Mouse (Mus musculus) kidney, adult 11 months (tissue): Measurements from ENCODE around the gene Optn.
"Not testable (repeated sequence)": the region's sequence is repeated elsewhere in the genome, so short reads cannot be mapped to it uniquely, and the experiment has no call there.

Experiments used
- DNase-seq: peaks from one replicate; pipeline ENCODE4 v3.0.0; 2022

Optn gene

DNA sequence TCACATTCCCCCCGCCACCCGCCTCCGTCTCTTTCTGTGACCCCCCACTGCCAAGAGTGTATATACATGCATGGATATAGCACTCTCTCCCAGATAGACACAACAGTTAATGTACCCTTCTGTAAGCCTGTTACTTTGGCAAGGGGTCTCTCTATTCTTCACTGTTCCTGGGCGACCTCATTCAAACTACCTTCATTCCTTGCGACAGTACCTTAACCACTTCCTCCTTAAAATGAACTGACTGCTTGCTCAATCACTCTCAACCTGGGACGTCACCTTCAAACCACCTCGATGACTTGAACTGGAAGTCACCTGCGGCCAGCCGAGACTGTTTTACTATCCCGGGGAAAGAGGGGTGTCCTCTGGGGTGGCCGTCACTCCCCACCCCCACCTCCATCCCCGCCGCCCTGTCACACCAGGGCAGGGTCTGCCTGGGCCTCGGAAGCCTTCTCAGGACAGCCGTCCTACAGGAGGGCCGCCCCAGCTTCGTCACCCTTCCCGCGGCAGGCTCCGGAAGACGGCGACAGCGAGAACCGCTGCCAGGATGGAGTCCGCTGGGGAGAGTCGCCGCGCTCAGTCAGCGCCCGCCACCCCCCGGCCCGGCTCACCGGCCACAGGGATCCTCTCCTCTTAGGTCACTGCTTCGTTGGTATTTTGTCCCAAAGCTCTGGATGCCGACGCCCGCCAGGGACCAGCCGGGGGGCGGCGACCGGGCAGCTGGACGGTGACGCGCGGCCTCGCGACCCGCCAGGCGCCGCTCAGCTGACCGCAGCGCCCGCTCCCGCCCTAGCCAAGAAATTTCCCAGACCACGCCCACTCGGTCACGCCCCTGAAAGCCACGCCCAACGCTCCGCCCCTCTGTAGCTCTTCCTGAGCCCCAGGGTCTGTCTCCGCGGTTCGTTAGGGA lies at the start of gene Optn:
TSS of gene Optn (minus strand) at position 753 of the 907 bp plus-strand sequence.
- DNase-seq, result peak; percentile 82

DNA sequence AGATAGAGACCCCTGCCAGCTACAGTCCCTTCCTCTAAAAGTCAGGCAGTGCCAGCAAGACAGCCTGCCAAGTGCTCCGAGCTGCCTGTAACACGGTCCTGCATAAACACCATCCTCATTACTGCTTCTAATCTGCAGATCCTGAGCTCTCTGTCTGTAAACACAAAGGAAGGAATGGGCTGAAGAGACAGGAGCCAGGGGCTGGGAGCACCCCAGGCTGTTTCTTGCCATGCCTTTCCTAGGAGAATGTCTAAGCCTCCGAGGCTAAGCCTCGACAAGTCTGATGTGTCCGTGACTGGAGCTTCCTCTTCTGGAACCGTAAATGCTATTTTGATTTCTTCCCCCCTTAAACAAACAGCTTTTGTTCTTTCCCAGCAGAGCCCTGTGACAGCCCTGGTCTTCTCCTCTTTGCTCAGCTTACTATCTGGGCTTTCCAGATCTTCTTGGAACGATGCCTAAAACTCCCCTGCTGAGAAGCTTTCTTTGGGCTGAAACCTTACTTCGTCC lies 49.0 kb upstream of the Optn start:
- no peak for DNase-seq

DNA sequence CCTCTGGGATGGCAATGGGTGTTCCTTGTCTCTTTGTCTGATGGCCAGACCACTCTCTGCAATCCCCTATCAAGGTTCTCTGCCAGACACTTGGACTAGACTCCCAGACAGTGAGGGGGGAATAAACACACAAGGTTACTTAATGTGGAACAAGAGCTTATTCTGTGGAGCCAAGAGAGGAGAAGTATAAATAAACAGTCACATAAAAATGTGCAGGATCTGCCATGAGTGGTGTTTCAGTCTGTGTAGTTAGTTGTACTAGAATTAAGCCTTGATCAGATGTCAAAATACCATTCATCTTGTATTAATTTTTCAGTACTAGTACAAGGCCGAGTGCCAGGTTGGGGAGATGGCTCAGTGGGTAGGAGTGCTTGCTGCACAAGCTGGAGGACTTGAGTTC lies 39.0 kb upstream of the Optn start:
- no peak for DNase-seq

DNA sequence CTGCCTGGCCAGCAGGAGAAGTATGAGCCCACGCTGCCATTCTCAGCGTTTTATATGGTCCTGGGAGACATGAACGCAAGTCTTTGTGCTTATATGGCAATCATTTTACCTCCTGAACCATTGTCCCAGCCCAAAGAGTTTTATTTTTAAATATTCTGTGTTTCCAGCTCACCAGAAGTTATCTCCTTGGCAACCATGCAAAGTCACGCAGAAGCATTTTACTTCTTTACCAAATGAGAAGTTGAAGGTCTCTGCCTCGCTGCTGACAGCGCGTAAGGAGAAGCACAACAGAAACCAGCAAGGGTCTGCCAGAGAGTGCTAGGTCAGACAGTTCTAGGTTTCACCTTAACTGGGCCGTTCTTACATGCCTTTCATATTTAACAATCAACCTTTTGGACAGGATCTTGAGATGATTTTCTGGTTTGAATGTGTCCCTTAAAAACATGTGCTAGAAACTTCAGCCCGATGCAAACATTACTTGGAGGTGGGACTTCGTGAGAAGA lies 37.9 kb upstream of the Optn start:
- DNase-seq, result no peak

DNA sequence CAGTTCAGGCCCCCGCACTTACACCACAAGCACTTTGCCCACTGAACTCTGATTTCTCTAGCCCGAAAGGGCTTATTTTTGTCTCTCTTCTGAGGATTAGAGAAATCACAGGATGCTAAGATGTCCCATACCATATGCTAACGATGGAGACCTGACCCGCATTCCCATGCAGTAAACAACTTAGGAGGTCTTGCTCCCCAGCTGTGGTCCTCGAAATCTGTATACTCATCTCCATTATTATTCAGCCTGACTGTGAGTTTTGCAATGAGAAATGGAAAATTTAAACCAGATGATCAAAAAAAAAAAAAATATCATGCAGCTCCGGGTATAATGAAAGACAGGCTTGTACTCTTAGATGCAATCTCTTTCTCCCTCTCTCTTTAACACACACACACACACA lies 35.3 kb upstream of the Optn start:
- no peak for DNase-seq

DNA sequence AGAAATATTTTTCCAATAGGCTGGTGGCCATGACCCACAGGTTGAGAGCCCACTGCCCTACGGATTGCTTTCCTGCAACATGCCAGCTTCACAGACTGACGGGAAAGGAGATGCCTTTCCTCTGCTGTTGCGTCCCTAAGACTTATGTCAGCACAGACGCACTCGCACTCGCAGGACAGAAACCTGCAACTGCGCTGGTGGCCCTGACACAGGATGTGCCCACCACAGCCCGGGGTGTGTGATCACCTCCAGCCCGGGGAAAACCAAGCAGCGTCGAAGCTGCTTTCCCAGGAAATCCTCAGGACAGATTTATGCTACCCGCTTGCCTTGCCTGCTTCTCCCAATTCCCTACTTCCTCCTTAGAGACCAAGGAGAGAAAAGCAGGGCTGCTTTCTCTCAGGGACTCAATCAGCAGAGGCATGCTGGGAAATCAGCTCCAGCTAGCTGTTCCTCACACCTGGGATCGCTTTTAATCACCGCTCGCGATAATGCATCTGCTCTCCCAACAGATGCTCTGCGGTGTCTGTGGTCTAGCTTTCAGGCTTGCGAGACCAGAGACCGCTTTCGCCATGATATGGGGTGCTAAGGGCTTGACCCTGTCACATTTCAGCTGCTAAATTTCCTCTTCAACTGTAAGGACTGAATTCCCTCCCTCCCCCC lies 34.1 kb upstream of the Optn start:
- no peak for DNase-seq

DNA sequence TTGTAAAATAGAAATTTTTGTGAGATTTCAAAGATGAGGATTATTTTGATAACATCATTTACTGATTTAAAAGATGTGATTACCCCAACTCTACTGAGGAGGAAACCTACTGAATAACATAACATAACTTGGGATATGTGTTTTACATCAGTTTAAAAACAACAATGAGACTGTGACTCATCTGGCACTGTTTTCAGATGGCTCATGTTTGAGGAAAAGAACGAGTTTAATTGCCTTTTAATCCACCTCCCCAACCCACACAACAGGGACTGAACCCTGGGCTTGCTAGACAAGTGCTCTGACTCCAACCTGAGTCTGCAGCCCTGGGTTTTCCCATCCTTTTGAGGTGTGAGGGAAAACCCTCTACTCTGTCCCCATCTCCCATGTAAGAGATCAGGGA lies 31.5 kb upstream of the Optn start:
- no peak for DNase-seq

DNA sequence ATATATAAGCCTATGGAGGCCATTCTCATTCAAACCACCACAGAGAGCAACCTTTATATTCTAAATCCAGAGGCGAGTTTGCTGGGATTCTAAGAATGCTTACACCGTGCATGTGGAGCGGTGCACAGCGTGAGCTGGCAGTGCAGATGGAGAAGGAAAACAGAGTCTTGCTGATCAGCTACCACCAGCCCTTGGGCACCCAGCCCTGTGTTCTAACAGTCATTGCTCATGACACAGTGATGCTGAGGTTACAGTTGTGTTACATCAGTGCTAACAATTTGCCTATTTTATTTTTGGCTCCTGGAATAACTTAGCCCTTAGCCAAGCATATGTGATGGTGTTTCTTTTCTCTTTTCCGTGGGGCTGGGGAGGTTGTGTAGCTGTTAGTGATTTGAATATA lies 31.0 kb upstream of the Optn start:
- DNase-seq, result no peak

DNA sequence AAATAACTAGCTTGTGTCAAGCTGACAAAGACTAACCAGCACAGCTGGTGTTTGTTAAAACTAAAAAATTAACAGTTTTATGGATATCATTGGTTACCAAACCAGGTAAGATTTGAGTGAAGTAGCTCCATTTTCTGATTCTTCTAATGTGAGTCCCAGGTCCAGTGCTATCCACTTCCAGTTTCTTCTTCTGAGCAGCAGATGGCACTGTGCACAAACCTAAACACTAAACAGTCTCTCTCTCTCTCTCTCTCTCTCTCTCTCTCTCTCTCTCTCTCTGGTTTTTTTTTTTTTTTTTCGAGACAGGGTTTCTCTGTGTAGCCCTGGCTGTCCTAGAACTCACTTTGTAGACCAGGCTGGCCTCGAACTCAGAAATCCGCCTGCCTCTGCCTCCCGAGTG lies 26.5 kb upstream of the Optn start:
- peak; percentile 6 for DNase-seq

DNA sequence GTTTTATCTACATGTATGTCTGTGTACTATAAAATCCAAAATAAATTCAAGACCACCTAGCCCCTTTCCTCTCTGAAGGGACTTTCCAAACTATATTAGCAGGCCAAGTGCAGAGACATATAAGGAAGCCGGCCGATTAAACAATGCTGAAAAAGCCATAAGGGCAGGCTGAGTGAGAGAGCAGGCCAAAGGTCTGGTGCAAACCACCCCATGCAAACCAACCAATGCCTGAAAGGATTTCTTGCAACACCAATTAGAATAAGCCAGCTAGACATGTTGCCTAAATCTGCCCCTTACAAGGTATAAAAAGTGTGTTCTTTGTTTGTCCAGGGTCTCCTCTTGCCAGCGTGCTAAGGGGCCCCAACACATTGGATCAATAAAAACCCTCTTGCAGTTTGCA lies 23.8 kb upstream of the Optn start:
- no peak for DNase-seq

DNA sequence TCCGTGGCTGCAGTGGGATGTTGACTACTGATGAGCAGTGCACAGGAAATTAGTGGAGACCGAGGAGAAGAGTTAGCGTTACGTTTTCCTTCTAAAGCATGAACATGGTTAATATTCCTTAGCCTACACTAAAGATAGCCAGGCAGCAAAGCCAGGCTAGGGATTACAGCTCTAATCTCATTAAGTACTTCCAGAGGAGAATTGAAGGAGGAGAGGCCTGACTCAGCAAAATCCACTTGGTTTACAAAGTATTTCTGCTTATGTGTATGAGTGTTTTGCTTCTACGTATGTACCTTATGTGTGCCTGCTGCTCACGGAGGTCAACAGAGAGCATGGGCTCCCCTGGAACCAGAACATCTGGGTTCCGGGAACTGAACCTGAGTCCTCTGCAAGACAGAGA lies 19.9 kb upstream of the Optn start:
- no peak for DNase-seq

DNA sequence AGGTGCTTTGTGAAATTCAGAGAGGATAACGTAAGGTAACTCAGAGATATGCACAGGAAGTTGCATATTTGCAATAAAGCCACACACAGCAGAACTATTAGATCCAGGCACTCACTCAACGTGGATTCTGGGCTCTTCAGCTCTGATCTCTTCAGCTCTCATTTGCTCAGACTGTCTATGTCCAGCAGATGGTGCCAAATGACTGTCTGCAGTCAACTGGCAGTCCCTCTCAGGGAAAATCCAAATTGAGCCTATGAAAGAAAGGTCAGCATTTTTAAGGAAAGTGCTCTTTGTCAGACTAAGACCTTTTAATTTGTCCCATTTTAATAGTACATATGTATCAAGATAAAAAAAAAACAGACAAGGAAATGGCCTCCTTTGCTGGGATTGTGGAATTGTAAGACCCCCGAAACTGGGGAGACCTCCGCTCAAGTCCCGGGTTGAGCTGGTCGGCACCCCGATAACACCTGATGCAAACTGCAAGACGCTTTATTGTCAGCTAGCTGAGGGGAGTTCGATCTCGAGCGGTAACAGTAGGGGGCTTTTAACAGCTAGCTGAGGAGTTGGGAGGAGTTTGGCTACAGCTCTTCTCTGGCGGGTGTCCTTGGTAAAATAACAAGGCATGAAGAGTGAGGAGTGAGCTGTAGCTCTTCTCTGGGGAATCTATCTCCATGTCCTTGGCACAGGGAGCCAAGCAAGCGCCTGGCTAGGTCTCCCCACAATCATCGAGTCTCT lies 16.4 kb upstream of the Optn start:
- DNase-seq, result no peak

DNA sequence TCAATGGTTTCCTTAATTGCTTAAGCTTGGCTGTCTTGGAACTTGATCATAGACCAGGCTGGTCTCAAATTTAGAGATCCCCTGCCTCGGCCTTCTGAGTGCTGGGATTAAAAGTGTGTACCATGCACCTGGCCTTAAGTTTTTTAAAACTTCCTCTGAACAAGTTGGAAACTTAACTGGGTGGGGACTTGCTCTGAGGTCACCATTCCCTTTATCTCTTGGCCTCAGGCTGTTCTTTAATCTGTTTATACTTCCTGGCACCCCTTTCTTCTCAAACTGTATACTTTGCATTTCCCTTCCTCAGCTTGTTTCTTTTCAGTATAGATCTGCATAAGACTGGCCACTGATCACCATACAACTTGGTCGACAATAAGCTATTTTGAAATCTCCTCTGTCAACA lies 14.1 kb upstream of the Optn start:
- no peak for DNase-seq

DNA sequence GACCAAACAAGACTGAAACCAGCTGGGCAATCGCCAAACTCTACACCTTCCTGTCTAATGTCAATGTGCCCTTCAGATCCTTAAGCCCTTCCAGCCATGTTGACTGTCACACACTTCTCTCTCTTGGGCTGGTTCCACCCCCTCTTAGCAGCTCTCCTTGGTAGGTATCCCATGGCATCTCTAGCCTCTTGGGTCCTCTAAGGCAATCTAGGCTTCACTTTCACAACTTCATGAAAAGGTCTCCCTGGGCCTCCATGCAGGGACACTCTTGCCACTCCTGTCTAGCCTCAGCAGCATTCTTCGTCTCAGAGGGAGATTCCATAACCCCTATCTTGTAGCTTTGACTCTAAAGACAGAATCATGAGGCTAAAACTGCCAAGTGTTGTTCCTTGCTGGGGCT lies 13.6 kb upstream of the Optn start:
- DNase-seq, result no peak

DNA sequence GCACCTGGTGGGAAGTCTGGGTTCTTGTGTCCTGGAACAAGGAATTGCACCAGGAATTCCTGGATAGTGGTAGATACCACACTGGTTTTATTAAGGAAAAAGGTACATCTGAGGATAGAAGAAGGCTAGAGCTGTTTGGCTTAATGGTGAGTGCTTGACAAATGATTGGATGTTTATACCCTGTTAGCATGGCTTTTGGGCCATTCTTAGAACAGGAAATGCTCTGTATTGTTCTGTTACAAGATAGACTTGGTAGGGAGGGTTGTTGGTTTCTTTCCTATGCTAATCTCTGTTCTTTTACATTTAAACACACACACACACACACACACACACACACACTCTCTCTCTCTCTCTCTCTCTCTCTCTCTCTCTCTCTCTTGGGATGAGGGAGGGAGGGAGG lies 12.0 kb upstream of the Optn start:
- DNase-seq, result no peak

DNA sequence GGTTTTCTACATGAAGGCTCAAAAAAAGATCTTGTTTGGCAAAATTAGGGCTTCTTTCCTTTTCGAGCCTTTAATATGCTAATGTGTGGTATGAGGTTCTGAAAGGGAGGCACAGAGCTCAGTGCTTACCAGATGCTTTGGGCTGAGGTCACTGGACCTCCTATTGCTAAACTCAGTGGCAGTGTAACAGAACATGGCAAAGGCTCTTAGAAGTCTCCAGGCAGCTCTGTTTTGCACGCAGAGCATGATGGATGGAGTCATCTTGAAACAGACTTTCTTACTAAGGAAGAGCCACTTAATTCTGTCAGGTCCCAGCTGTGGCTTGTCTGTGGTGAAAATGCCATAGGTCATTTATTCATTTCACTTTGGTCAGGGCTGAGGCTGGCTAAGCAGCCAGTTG lies 11.6 kb upstream of the Optn start:
- DNase-seq, result no peak

DNA sequence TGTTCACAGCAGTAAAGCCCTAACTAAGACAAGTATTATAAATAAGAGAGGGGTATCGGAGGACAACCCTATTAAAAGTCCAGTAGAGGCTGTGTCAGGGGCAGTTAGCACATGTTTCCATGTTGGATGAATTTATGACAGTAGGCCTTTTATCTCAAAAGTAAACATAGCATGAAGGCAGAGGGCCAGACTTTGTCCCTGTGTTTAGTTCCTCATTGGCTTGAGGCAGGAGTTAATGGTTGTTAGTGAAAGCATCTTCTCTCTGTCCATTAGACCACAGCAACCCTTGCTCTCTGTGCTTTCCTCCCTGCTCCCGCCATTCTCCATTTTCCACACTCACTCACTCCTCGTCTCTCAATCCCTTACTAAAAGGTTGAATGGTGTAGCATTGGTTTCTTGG lies 9.9 kb upstream of the Optn start:
- no peak for DNase-seq

DNA sequence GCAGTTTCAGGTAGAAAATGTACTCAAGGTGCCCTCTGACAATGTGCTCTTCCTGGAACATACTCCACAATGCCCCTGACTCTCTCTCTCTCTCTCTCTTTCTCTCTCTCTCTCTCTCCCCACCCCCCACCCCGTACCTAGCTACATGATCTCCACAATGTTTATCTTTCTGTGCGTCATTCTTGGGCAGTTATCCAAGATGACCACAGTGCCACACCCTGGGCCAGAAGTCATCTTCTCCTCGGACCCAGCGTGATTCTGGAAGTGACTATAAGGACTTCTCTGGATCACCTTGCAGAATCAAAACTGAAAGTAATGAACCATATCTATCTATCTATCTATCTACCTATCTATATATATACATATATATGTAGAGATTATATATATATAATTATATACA lies 4.1 kb upstream of the Optn start:
- DNase-seq, result no peak

DNA sequence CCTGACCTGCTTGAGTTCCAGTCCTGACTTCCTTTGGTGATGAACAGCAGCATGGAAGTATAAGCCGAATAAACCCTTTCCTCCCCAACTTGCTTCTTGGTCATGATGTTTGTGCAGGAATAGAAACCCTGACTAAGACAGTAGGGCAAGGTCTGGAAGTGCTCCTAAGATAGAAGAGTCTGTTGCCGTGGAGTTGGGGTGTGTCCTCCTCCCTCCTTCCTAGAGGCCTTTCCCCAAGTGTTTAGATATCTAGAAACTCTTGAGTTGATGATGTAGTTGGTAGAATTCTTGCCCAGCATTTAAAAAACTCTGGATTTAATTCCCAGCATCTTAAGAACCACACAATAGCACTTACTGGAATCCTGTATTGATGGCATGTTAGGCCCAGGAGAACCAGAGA lies 3.4 kb upstream of the Optn start:
- not testable (repeated sequence) for DNase-seq

DNA sequence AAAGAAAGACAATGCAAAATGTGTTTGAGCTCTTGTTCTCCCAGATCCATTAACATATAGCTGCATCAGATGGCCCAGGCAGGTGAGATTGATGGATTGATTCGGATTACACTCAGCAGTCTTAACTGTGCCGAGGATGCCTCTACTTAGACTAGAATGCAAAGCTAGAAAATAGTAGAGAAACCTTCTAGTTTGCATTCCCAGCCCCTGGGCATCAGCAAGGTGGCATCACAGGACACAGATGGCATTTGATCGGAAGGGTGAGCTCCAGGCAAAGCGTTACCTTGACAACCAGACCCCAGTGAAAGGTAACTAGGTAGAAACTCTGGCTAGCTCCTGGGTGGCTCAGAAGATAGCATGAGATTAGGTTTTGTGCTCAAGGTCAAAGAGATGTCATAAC lies 396 bp upstream of the Optn start:
- no peak for DNase-seq

DNA sequence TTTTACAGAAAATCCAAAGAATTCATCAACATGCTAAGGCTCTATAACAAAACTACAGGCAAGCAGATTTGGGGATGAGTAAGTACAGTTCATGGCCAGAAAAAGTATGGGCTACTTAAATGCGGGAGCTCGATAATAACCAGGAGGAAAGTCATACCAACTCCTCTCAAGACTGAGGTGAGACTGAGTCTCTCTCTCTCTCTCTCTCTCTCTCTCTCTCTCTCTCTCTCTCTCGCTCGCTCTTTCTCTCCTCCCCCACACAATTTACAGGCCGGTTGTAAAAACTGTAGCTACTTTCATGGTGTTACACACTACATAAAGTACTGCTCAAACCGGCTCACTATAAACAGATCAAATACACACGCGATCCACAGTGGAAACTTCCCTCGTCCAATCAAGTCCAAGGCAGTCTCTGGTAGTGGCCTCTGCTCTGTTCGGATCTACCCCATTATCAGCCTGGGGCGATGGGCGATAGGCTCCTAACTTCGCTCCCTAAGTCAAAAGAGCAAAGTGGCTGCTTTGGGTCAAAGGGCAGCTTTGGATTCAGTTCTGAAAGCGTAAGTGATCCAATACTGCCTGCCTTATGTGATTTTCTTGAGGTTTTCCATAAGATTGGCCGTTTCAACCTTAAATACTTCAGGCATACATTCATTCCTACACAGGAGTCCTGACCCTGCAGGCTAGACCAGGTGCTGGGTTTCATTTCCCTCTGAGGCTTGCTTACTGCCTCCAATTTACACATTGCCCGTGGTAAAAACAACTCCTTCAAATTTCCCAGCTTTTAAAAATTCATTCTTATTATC lies 1.2 kb downstream of the Optn start:
- no peak for DNase-seq

DNA sequence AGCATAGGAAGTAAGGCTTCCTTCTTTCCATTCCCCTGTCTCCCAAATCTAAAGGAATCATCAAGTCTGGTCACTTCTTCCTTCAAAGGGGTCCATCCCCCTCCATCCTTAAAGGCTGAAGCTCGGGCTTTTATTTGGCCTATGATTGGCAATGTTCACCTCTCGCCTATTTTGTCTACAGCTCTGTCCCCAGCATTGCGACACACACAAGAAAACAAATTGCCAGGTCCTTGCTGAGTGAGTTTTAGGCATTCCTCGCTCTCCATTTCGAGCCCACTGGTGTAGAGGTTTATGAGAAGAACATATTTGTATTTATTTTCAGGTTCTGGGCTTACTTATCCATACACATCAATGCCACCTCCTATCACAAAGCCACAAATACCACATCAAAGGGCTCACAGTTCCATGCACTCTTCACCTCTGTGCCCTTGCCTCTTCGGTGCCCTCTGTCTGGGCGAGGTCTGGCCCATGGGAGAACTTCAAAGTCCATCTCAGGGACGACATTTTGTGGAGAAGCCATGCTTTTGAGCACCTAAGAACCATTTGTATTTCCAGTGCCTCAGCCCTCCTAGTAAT lies 2.6 kb downstream of the Optn start:
- DNase-seq, result no peak
